Mouse (Mus musculus): Measurements from ENCODE around the gene Shisa8.

- TF ChIP-seq GATA1 (IDR thresholded peaks at IDR 0.05; ENCODE audit: borderline replicate concordance, low read length): no peak
- no peak for TF ChIP-seq FLI1 (IDR thresholded peaks at IDR 0.05; ENCODE audit: low read length)
Observed at GRCm38 (mm10) chr15:82196300-82196699, 16.3 kb downstream of the Shisa8 start.

Data from megakaryocyte, embryonic 14.5 days (primary cell).